Mouse (Mus musculus): ENCODE measurements around the gene Ddx55. TPM values are rescaled to one million over a fixed set of nuclear protein-coding genes. Genes with fewer than 3 reads are reported as not detected.
A peak's percentile ranks its signal among the peaks of the same experiment; 100 is the strongest.
"Not testable (repeated sequence)": the region's sequence is repeated elsewhere in the genome, so short reads cannot be mapped to it uniquely, and the experiment has no call there.

Ddx55 gene
- polyA plus RNA-seq, 1 experiment from 2014 or later = 13.9 TPM

GRCm38 (mm10) chr5:124532451-124532850, 20.2 kb upstream of the Ddx55 start:
- peak overlapping the region; percentile 70; the same call in 1 of the 2 replicates for H3K27ac ChIP-seq (ENCODE audit: low read length)
- no peaks in the 10 kb centered on the region for H3K27me3 ChIP-seq (ENCODE audit: insufficient read depth, low read length)
- no peaks in the 10 kb centered on the region for H3K36me3 ChIP-seq (ENCODE audit: insufficient read depth, low read length)
- H3K4me2 ChIP-seq (replicated peaks; ENCODE audit: low read depth, low read length) = 0 out of 2 replicates have a peak overlapping the region, but pooled peaks have one; percentile 69
- 29% methylated on average over 7 of the region's 7 CpGs for WGBS
- peaks cover 50% of the 10 kb centered on the region for H3K4me1 ChIP-seq (ENCODE audit: insufficient read depth, low read length)
- peak; percentile 23; the same call in 1 of the 2 replicates for ATAC-seq (ENCODE audit: low FRiP score, low TSS enrichment)
- no peaks in the 10 kb centered on the region for H3K9me3 ChIP-seq (ENCODE audit: low read length)
- H3K9ac ChIP-seq (replicated peaks; ENCODE audit: low read length) = no peak overlapping the region; the same call in 1 of the 2 replicates
- no peak overlapping the region for H3K4me3 ChIP-seq (ENCODE audit: low read length)

DNA sequence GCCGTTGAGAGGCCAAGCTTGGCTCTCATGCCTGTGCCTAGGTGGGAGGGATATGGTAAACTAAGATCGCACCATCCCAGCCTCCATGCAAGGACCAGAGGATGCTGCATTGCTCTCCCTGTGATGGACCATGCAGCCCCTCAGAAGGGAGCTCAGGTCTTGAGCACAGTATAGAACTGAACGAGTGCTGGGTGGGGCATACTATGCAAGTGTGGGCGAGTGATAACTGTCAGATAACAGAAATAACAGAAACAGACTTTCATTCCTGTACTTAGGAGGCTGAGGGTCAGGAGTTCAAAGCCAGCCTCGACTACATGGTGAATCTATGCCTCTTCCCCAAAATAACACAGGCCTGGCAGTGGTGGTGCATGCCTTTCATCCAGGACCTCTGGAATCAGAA, 17.6 kb upstream of the Ddx55 start:
- ATAC-seq (ENCODE audit: low FRiP score, low TSS enrichment) = no peak
- Histone ChIP-seq H3K9ac (replicated peaks; ENCODE audit: low read length) (no peak overlapping the region), H3K4me2 (replicated peaks; ENCODE audit: low read depth, low read length) (no peak overlapping the region), H3K9me3 (ENCODE audit: low read length) (no peaks in the 10 kb centered on the region), H3K4me1 (ENCODE audit: insufficient read depth, low read length) (peaks cover 30% of the 10 kb centered on the region), H3K36me3 (ENCODE audit: insufficient read depth, low read length) (no peaks in the 10 kb centered on the region), H3K27me3 (ENCODE audit: insufficient read depth, low read length) (no peaks in the 10 kb centered on the region), H3K27ac (ENCODE audit: low read length) (no peak overlapping the region), H3K4me3 (ENCODE audit: low read length) (no peak overlapping the region)
- WGBS = 74% methylated on average over 5 of the region's 5 CpGs

GRCm38 (mm10) chr5:124536776-124537175, 15.9 kb upstream of the Ddx55 start:
- no peaks in the 10 kb centered on the region for H3K27me3 ChIP-seq (ENCODE audit: insufficient read depth, low read length)
- WGBS = 3% methylated on average over 17 of the region's 17 CpGs
- peak overlapping the region; percentile 54 for H3K4me2 ChIP-seq (replicated peaks; ENCODE audit: low read depth, low read length)
- H3K27ac ChIP-seq (ENCODE audit: low read length) = peak overlapping the region; percentile 59
- peak overlapping the region; percentile 32 for H3K4me3 ChIP-seq (ENCODE audit: low read length)
- H3K4me1 ChIP-seq (ENCODE audit: insufficient read depth, low read length) = peaks cover 22% of the 10 kb centered on the region
- peak overlapping the region; percentile 59 for H3K9ac ChIP-seq (replicated peaks; ENCODE audit: low read length)
- ATAC-seq (ENCODE audit: low FRiP score, low TSS enrichment) = peak; percentile 9; the same call in 1 of the 2 replicates
- H3K36me3 ChIP-seq (ENCODE audit: insufficient read depth, low read length) = no peaks in the 10 kb centered on the region
- no peaks in the 10 kb centered on the region for H3K9me3 ChIP-seq (ENCODE audit: low read length)

DNA sequence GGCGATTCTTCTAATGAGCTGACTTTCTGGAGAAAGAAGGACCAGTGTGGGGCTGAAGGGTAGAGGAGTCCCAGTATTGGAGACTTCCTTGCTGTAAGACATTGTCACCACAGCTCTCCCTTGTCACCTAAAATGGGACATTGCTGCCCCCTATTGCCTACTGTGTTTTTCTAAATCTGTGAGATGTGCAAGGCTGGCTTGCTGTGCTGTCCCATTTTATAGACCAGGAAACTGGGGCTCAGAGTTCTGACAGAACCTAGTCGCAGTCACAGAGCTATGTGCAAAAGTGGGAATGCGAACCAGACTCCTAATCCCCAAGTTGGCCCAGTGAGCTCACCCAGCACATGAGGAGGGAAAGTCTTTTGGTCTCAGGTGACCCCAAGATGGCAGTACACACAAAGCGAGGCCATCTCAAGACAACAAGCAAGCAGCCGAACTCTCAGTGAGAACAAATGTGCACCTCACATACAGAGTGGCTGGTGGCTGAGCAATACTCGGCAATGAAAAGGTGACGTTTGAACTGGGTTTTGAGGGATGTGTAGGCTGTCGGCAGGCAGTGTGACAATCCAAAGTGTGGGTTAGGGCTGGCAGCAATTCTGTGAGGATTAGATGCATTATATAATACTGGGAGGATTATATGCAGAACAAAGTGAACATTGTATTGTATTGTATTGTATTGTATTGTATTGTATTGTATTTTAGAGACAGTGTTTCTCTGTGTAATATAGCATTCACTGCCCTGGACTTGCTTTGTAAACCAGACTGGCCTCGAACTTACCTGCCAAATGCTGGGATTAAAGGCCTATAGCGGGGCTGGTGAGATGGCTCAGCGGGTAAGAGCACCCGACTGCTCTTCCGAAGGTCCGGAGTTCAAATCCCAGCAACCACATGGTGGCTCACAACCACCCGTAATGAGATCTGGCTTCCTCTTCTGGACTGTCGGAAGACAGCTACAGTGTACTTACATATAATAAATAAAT, 13.6 kb upstream of the Ddx55 start:
- ATAC-seq (ENCODE audit: low FRiP score, low TSS enrichment) = no peak
- Histone ChIP-seq H3K36me3 (ENCODE audit: insufficient read depth, low read length) (peaks cover 7% of the 10 kb centered on the region), H3K27me3 (ENCODE audit: insufficient read depth, low read length) (no peaks in the 10 kb centered on the region), H3K9me3 (ENCODE audit: low read length) (no peaks in the 10 kb centered on the region), H3K9ac (replicated peaks; ENCODE audit: low read length) (no peak overlapping the region), H3K4me1 (ENCODE audit: insufficient read depth, low read length) (peaks cover 18% of the 10 kb centered on the region), H3K27ac (ENCODE audit: low read length) (no peak overlapping the region), H3K4me3 (ENCODE audit: low read length) (no peak overlapping the region), H3K4me2 (replicated peaks; ENCODE audit: low read depth, low read length) (no peak overlapping the region)
- 76% methylated on average over 14 of the region's 16 CpGs for WGBS

DNA sequence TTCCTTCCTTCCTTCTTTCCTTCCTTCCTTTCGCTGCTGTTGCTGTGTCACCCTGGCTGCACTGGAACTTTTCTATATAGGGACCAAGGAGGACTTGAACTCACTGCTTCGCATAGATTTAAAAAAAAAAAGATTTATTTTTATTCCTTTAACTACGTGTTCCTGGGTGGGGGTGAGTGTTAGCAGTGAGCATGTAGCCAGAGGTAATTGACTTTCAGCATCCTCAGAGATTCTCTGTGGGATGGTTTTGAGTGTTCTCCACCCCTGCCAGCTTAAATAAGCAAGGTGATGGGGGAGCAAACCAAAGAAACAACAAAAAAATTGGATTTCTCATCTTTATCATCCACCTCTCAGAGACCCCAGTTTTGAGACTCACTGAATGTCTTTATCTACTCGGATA, 12.8 kb upstream of the Ddx55 start:
- Histone ChIP-seq H3K27ac (ENCODE audit: low read length) (no peak overlapping the region), H3K27me3 (ENCODE audit: insufficient read depth, low read length) (no peaks in the 10 kb centered on the region), H3K4me1 (ENCODE audit: insufficient read depth, low read length) (peaks cover 18% of the 10 kb centered on the region), H3K4me3 (ENCODE audit: low read length) (peak overlapping the region; percentile 96), H3K9ac (replicated peaks; ENCODE audit: low read length) (peak overlapping the region; percentile 92; the same call in 1 of the 2 replicates), H3K9me3 (ENCODE audit: low read length) (no peaks in the 10 kb centered on the region), H3K4me2 (replicated peaks; ENCODE audit: low read depth, low read length) (peak overlapping the region; percentile 57), H3K36me3 (ENCODE audit: insufficient read depth, low read length) (peaks cover 15% of the 10 kb centered on the region)
- ATAC-seq (ENCODE audit: low FRiP score, low TSS enrichment) = no peak
- WGBS = 73% methylated on average over 4 of the region's 4 CpGs

- Histone ChIP-seq H3K36me3 (ENCODE audit: insufficient read depth, low read length) (peaks cover 20% of the 10 kb centered on the region), H3K4me1 (ENCODE audit: insufficient read depth, low read length) (peaks cover 18% of the 10 kb centered on the region), H3K4me2 (replicated peaks; ENCODE audit: low read depth, low read length) (peak within 1 kb of the TSS; percentile 74), H3K27me3 (ENCODE audit: insufficient read depth, low read length) (no peaks in the 10 kb centered on the region), H3K9me3 (ENCODE audit: low read length) (no peaks in the 10 kb centered on the region), H3K27ac (ENCODE audit: low read length) (peak within 1 kb of the TSS; percentile 86), H3K9ac (replicated peaks; ENCODE audit: low read length) (peak within 1 kb of the TSS; percentile 92), H3K4me3 (ENCODE audit: low read length) (peak within 1 kb of the TSS; percentile 96)
- ATAC-seq (ENCODE audit: low FRiP score, low TSS enrichment) = peak; percentile 96
- WGBS = under 1% methylated on average over 35 of the region's 35 CpGs
Observed at GRCm38 (mm10) chr5:124540383-124540786, 12.3 kb upstream of the Ddx55 start, which contains the start of gene Tmed2. Tmed2 (plus strand) TSS chr5:124540695.

DNA sequence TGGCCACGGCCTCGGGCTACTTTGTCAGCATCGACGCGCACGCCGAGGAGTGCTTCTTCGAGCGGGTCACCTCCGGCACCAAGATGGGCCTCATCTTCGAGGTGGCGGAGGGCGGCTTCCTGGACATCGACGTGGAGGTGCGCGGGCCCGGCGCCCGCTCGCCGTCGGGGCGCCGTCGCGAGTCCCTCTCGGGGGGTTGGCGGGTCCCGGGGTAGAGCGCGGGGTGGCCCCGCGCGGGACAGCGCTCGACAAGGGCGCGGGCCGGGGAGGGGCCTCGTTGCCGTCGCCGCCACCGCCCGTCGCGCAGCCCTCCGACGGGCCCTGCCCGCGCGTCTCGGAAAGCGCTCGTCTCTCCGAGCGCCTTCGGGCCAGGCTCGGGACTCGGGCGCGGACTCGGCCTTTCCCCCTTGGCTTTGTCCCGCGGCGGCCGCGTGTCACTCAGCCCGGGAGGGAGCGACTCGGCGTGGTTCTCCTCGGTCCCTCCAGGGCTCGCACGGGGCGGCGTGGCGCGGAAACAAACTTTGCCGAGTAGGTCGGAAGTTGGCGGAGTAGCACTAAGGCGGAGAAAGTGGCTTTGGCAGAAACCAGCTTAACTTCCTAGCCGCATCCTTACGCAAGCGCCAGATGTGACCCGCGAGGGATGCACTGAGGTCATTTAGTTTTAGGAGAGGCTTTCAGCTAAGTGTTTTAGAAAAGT, 11.6 kb upstream of the Ddx55 start:
- Histone ChIP-seq H3K4me1 (ENCODE audit: insufficient read depth, low read length) (peaks cover 18% of the 10 kb centered on the region), H3K36me3 (ENCODE audit: insufficient read depth, low read length) (peaks cover 26% of the 10 kb centered on the region), H3K9ac (replicated peaks; ENCODE audit: low read length) (peak overlapping the region; percentile 92), H3K4me2 (replicated peaks; ENCODE audit: low read depth, low read length) (peak overlapping the region; percentile 74), H3K4me3 (ENCODE audit: low read length) (peak overlapping the region; percentile 96), H3K27me3 (ENCODE audit: insufficient read depth, low read length) (no peaks in the 10 kb centered on the region), H3K27ac (ENCODE audit: low read length) (peak overlapping the region; percentile 86), H3K9me3 (ENCODE audit: low read length) (no peaks in the 10 kb centered on the region)
- WGBS = under 1% methylated on average over 77 of the region's 89 CpGs
- peak; percentile 76 for ATAC-seq (ENCODE audit: low FRiP score, low TSS enrichment)

GRCm38 (mm10) chr5:124541602-124541973, 11.1 kb upstream of the Ddx55 start:
- ATAC-seq (ENCODE audit: low FRiP score, low TSS enrichment) = no peak
- Histone ChIP-seq H3K36me3 (ENCODE audit: insufficient read depth, low read length) (peaks cover 32% of the 10 kb centered on the region), H3K27ac (ENCODE audit: low read length) (peak overlapping the region; percentile 86), H3K4me2 (replicated peaks; ENCODE audit: low read depth, low read length) (peak overlapping the region; percentile 74), H3K9ac (replicated peaks; ENCODE audit: low read length) (peak overlapping the region; percentile 92), H3K4me3 (ENCODE audit: low read length) (peak overlapping the region; percentile 96), H3K27me3 (ENCODE audit: insufficient read depth, low read length) (no peaks in the 10 kb centered on the region), H3K9me3 (ENCODE audit: low read length) (no peaks in the 10 kb centered on the region), H3K4me1 (ENCODE audit: insufficient read depth, low read length) (peaks cover 16% of the 10 kb centered on the region)
- WGBS = 10% methylated on average over 8 of the region's 8 CpGs

DNA sequence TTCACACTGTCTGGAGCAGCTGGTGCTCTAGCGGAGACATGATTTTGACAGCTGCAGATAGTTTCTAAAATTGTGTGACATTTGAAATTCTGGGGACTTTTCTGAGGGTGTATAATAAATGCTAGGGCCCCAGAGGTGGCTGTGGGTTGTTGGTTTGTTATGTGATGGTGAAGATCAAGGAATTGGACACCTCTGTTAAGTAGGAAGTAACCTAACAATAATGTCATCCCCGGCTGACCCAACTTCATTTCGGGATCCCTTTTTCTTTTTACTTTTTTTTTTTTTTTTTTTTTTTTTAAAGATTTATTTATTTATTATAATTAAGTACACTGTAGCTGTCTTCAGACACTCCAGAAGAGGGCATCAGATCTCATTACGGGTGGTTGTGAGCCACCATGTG, 1.9 kb upstream of the Ddx55 start:
- H3K27me3 ChIP-seq (ENCODE audit: insufficient read depth, low read length); H3K4me3 ChIP-seq (ENCODE audit: low read length); H3K9ac ChIP-seq (replicated peaks; ENCODE audit: low read length); H3K27ac ChIP-seq (ENCODE audit: low read length); ATAC-seq (ENCODE audit: low FRiP score, low TSS enrichment); H3K4me1 ChIP-seq (ENCODE audit: insufficient read depth, low read length); H3K9me3 ChIP-seq (ENCODE audit: low read length); H3K4me2 ChIP-seq (replicated peaks; ENCODE audit: low read depth, low read length): not testable (repeated sequence)
- WGBS = 73% methylated on average over 4 of the region's 4 CpGs
- peaks cover 38% of the 10 kb centered on the region for H3K36me3 ChIP-seq (ENCODE audit: insufficient read depth, low read length)
